Mouse (Mus musculus) midbrain, embryonic 10.5 days (tissue): ENCODE results near the gene Dlx6. TPM values are rescaled to one million over a fixed set of nuclear protein-coding genes. Genes with fewer than 3 reads are reported as not detected.
A peak's percentile ranks its signal among the peaks of the same experiment; 100 is the strongest.

Experiments used
- DNase-seq: peaks from one replicate; pipeline ENCODE4 v3.0.0-alpha.2; 2017; ENCODE audit warnings: low spot score
- H3K27ac ChIP-seq: fragments of 300-500 bp; sonication (generic); replicated peaks from 2 replicates; pipeline ENCODE4 v1.5.1; 2016; ENCODE audit warnings: mild to moderate bottlenecking
- H3K27me3 ChIP-seq: fragments of 300-500 bp; sonication (generic); 2 replicates; pipeline ENCODE4 v1.6.1; 2016; ENCODE audit warnings: low read depth, mild to moderate bottlenecking; ENCODE audit not compliant: poor library complexity, severe bottlenecking
- H3K36me3 ChIP-seq: fragments of 300-500 bp; sonication (generic); 2 replicates; pipeline ENCODE4 v1.6.1; 2016; ENCODE audit warnings: mild to moderate bottlenecking, moderate library complexity
- H3K4me1 ChIP-seq: fragments of 300-500 bp; sonication (generic); 2 replicates; pipeline ENCODE4 v1.6.1; 2016
- H3K4me3 ChIP-seq: fragments of 300-500 bp; sonication (generic); 2 replicates; pipeline ENCODE4 v1.5.1; 2016; ENCODE audit warnings: mild to moderate bottlenecking, moderate library complexity
- H3K9me3 ChIP-seq: fragments of 300-500 bp; sonication (generic); replicated peaks from 2 replicates; pipeline ENCODE4 v1.6.1; 2016; ENCODE audit warnings: mild to moderate bottlenecking
- WGBS: fragments of 180-500 bp; shearing (Covaris S2); methylation state at CpG from one replicate; pipeline ENCODE4 v1.1.7; 2016; 5-methylcytosine and 5-hydroxymethylcytosine counted together
- polyA plus RNA-seq: library from polyadenylated mRNA; unstranded; fragments of >200 nt; fragmentation: Nextera tagmentation; extraction: Ambion mirVana; gene quantifications from 2 replicates; pipeline ENCODE4 v1.2.1, GENCODE M21; 2016

The Dlx6 gene
- polyA plus RNA-seq: 0.48 and 0.79 TPM in 2 replicates

- DNase-seq: peak; percentile 77
- WGBS: under 1% methylated on average over 52 of the region's 52 CpGs
- Histone ChIP-seq H3K9me3 (no peaks in the 10 kb centered on the region), H3K4me1 (peaks cover 45% of the 10 kb centered on the region), H3K27me3 (peaks cover 100% of the 10 kb centered on the region), H3K4me3 (peak within 1 kb of the TSS; percentile 58), H3K36me3 (no peaks in the 10 kb centered on the region), H3K27ac (peak within 1 kb of the TSS; percentile 55; the same call in 1 of the 2 replicates)
Observed at GRCm38 (mm10) chr6:6863160-6863870, at the start of gene Dlx6. TSS of gene Dlx6 (plus strand) at chr6:6863334.

GRCm38 (mm10) chr6:6816821-6817220 lies 46.3 kb upstream of the Dlx6 start:
- Histone ChIP-seq H3K27ac (no peak overlapping the region), H3K36me3 (no peaks in the 10 kb centered on the region), H3K4me1 (peaks cover 7% of the 10 kb centered on the region), H3K4me3 (no peak overlapping the region), H3K27me3 (peaks cover 11% of the 10 kb centered on the region), H3K9me3 (no peaks in the 10 kb centered on the region)
- WGBS: 81% methylated on average over 6 of the region's 6 CpGs
- DNase-seq: no peak

- peaks cover 11% of the 10 kb centered on the region for H3K27me3 ChIP-seq
- no peaks in the 10 kb centered on the region for H3K36me3 ChIP-seq
- WGBS: 62% methylated on average over 8 of the region's 9 CpGs
- H3K4me3 ChIP-seq: no peak overlapping the region
- no peak for DNase-seq
- no peak overlapping the region for H3K27ac ChIP-seq
- H3K4me1 ChIP-seq: peaks cover 7% of the 10 kb centered on the region
- H3K9me3 ChIP-seq: no peaks in the 10 kb centered on the region
Observed at GRCm38 (mm10) chr6:6818036-6818788, 44.9 kb upstream of the Dlx6 start.

GRCm38 (mm10) chr6:6819134-6819533 lies 44.0 kb upstream of the Dlx6 start:
- Histone ChIP-seq H3K27me3 (peaks cover 11% of the 10 kb centered on the region), H3K9me3 (no peaks in the 10 kb centered on the region), H3K4me1 (peaks cover 7% of the 10 kb centered on the region), H3K27ac (no peak overlapping the region), H3K4me3 (no peak overlapping the region), H3K36me3 (no peaks in the 10 kb centered on the region)
- no peak for DNase-seq
- WGBS: 28% methylated on average over 7 of the region's 7 CpGs

- DNase-seq: no peak
- Histone ChIP-seq H3K27me3 (no peaks in the 10 kb centered on the region), H3K27ac (no peak overlapping the region), H3K4me1 (no peaks in the 10 kb centered on the region), H3K9me3 (no peaks in the 10 kb centered on the region), H3K36me3 (no peaks in the 10 kb centered on the region), H3K4me3 (no peak overlapping the region)
Observed at GRCm38 (mm10) chr6:6825313-6825712, 37.8 kb upstream of the Dlx6 start.

- no peaks in the 10 kb centered on the region for H3K27me3 ChIP-seq
- DNase-seq: no peak
- 100% methylated on average over 1 of the region's 1 CpGs for WGBS
- no peaks in the 10 kb centered on the region for H3K9me3 ChIP-seq
- no peak overlapping the region for H3K4me3 ChIP-seq
- no peak overlapping the region for H3K27ac ChIP-seq
- no peaks in the 10 kb centered on the region for H3K36me3 ChIP-seq
- no peaks in the 10 kb centered on the region for H3K4me1 ChIP-seq
Observed at GRCm38 (mm10) chr6:6826861-6827260, 36.3 kb upstream of the Dlx6 start.

GRCm38 (mm10) chr6:6830446-6830845 lies 32.7 kb upstream of the Dlx6 start:
- no peaks in the 10 kb centered on the region for H3K36me3 ChIP-seq
- no peak overlapping the region for H3K4me3 ChIP-seq
- H3K27me3 ChIP-seq: no peaks in the 10 kb centered on the region
- 79% methylated on average over 7 of the region's 7 CpGs for WGBS
- DNase-seq: no peak
- no peaks in the 10 kb centered on the region for H3K4me1 ChIP-seq
- H3K27ac ChIP-seq: no peak overlapping the region
- H3K9me3 ChIP-seq: no peaks in the 10 kb centered on the region

- H3K4me1 ChIP-seq: no peaks in the 10 kb centered on the region
- WGBS: 89% methylated on average over 3 of the region's 3 CpGs
- H3K9me3 ChIP-seq: no peaks in the 10 kb centered on the region
Observed at GRCm38 (mm10) chr6:6833301-6833700, 29.8 kb upstream of the Dlx6 start.

GRCm38 (mm10) chr6:6848541-6848940 lies 14.6 kb upstream of the Dlx6 start:
- WGBS: 6% methylated on average over 4 of the region's 4 CpGs
- no peaks in the 10 kb centered on the region for H3K9me3 ChIP-seq

More at GRCm38 (mm10) chr6:6833301-6833700, 29.8 kb upstream of the Dlx6 start:
- H3K27ac ChIP-seq: no peak overlapping the region
- no peaks in the 10 kb centered on the region for H3K36me3 ChIP-seq
- no peak overlapping the region for H3K4me3 ChIP-seq
- H3K27me3 ChIP-seq: no peaks in the 10 kb centered on the region
- DNase-seq: no peak

GRCm38 (mm10) chr6:6849744-6850143 lies 13.4 kb upstream of the Dlx6 start:
- Histone ChIP-seq H3K4me3 (no peak overlapping the region), H3K9me3 (no peaks in the 10 kb centered on the region), H3K4me1 (peaks cover 3% of the 10 kb centered on the region; the same call in 1 of the 2 replicates), H3K27ac (no peak overlapping the region), H3K36me3 (no peaks in the 10 kb centered on the region), H3K27me3 (peaks cover 100% of the 10 kb centered on the region)
- peak; percentile 16 for DNase-seq
- WGBS: under 1% methylated on average over 12 of the region's 12 CpGs

More at GRCm38 (mm10) chr6:6848541-6848940, 14.6 kb upstream of the Dlx6 start:
- Histone ChIP-seq H3K27ac (no peak overlapping the region), H3K4me3 (no peak overlapping the region), H3K4me1 (peaks cover 3% of the 10 kb centered on the region; the same call in 1 of the 2 replicates), H3K27me3 (peaks cover 100% of the 10 kb centered on the region), H3K36me3 (no peaks in the 10 kb centered on the region)
- DNase-seq: no peak

GRCm38 (mm10) chr6:6850324-6851060 lies 12.6 kb upstream of the Dlx6 start:
- Histone ChIP-seq H3K4me3 (no peak overlapping the region), H3K9me3 (no peaks in the 10 kb centered on the region), H3K36me3 (no peaks in the 10 kb centered on the region), H3K27ac (no peak overlapping the region), H3K27me3 (peaks cover 100% of the 10 kb centered on the region), H3K4me1 (peaks cover 3% of the 10 kb centered on the region; the same call in 1 of the 2 replicates)
- peak; percentile 50 for DNase-seq
- under 1% methylated on average over 26 of the region's 26 CpGs for WGBS

GRCm38 (mm10) chr6:6851166-6851565 lies 12.0 kb upstream of the Dlx6 start:
- peaks cover 100% of the 10 kb centered on the region for H3K27me3 ChIP-seq
- no peaks in the 10 kb centered on the region for H3K36me3 ChIP-seq
- DNase-seq: no peak
- no peak overlapping the region for H3K27ac ChIP-seq
- no peaks in the 10 kb centered on the region for H3K9me3 ChIP-seq
- H3K4me3 ChIP-seq: no peak overlapping the region
- peaks cover 6% of the 10 kb centered on the region; the same call in 1 of the 2 replicates for H3K4me1 ChIP-seq
- 2% methylated on average over 10 of the region's 10 CpGs for WGBS
